Mouse (Mus musculus) megakaryocyte progenitor cell, adult 5-6 weeks (primary cell): ENCODE measurements around the gene Apbb2. TPM values are rescaled to one million over a fixed set of nuclear protein-coding genes. Genes with fewer than 3 reads are reported as not detected.

Experiments
- ATAC-seq: replicated peaks from 2 replicates; pipeline ENCODE4 v1.8.0; 2016; ENCODE audit warnings: mild to moderate bottlenecking, moderate TSS enrichment, inconsistent platforms; ENCODE audit not compliant: poor library complexity
- total RNA-seq, 2 experiments: library from RNA; stranded (forward) in 1 of 2; stranded (reverse) in 1 of 2; fragments of 157-497, 149-512 nt in 1 of 2; fragments of 200-1000 nt in 1 of 2; gene quantifications; 2 replicates each; pipeline versions ENCODE4 v1.2.3 to v1.2.4; 2015 to 2017

Gene Apbb2
- total RNA-seq, 2 experiments from 2014 or later, result 0.29 to 3.3 TPM

DNA sequence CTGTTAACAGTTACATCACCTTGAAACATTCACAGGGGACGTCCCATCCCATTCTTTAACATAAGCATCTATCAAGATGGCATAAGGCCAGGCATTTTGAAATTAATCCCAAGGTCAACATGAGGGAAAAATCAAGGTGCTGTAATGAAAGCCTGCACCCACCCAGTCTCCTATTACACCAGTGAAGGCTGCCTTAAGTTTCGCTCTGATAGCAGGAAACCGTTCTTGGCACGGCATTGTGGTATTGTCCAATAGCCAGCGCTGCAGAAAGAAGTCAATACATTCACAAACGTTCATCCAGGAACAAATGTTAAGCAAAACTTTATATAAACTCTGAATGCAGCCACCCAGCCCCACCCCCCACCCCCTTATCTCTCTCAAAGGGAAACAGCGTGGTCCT is 15.4 kb downstream of the Apbb2 start:
- ATAC-seq, result no peak

- ATAC-seq, result peak; percentile 76
Observed at GRCm38 (mm10) chr5:66602287-66602820, 16.2 kb downstream of the Apbb2 start.

GRCm38 (mm10) chr5:66600415-66600814 is 18.2 kb downstream of the Apbb2 start:
- ATAC-seq, result no peak

DNA sequence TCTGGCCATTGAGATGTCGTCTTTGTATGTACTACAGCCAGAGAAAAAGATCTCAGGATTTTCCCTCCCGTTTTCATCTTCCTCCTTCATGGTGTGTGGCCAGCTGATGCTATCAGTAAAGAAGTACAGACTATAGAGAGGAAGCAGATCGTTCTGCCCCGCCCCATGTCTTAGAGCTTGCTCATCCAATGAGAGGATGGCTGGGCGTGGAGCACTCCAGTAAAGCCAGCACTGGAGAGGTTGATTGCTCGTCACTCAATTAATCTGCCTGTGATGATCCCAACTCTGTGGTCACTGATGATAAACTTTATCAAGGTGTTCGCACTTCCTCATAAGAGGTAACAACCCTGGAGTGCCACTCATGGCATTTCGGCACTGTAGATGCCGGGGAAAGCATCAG is 18.7 kb downstream of the Apbb2 start:
- no peak for ATAC-seq

DNA sequence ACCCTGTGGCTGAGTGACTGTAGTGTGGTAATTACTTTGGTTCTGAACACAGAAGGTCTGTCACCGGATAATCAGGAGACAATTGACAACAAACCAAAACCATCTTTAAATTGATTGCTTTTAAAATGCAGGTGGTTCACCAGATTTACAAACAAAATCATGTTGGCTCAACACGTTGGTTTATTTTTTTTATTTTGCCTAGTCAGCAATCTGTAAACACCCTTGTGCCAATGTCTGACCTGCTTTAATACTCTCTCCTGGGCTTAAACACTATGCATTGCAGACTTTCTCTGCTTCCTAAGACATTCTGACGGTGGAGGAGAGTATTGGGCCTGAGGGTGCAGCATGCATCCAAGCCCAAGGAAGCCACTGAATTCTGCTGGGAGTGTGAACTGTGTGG is 22.3 kb downstream of the Apbb2 start:
- no peak for ATAC-seq

DNA sequence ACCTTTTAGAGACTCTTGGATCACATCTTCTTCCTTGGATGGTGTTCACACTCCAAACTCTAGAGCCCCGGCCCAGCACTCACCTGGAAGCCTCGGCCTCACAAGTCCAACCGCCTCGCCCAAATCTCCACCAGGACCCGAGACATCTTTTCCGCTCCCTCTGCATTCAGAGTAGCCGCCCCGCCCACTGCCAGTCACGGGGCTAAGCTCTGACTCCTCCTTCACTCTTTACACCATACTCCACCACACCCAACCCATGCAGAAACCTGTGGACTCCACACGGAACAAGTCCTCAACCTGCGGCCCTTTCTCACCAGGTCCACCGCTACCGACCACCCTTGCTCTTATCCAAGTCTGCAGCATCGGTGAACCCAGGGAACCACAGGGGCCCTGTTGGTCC is 23.7 kb downstream of the Apbb2 start:
- ATAC-seq, result no peak

GRCm38 (mm10) chr5:66586236-66586745 is 32.3 kb downstream of the Apbb2 start:
- ATAC-seq, result no peak

DNA sequence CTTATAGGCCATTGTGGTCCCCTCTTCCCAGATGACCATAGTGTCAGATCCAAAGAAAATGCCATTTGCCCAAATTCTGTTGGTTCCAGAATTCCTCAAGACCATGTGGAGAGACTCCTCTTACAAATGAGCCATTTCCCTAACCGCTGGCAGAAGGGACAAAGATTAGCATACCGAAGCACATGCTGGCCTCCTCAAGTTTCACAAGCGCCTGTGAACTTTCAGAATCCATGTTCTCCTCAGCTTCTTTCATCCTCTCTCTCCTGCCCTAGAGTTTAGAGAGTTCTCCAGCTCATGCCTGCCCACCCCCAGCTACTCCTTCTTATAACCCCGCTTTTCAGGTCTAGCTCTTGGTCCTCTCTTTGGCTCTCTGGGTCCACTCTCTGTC is 35.6 kb downstream of the Apbb2 start:
- ATAC-seq, result no peak

DNA sequence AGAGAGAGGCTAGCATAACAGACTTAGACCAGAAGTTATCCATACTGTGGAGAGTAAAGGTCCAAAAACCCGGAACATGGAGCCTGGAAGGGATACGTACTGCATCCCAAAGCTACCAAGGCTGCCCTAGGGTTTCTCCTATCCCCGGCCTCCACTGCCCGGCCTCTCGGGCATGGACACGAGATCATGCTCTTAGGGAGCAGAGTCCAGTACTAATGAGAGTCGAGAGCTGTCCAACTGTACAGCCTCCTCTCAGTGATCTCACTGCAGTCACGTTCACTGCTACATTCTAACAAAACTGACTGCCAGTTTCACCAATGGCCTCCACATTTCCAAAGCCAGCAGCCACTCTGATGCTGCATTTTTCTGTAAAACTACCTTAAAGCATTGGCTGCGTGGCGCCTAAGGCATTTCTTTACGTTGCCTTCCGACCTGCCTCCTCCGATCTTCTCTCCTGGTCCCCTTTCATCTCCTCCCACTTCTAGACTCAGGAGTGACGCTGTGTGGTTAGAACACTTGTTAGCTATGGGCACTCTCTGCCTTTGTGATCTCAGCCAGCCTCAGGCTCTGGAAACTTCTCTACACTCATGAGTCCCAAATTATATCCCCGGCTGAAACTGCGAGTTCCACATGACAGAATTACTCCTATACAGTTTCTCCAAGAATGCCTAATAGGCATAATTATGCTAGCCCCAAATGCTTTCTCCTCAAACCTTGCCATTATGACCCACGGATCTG is 36.1 kb downstream of the Apbb2 start:
- no peak for ATAC-seq

- ATAC-seq, result no peak
Observed at GRCm38 (mm10) chr5:66579066-66579465, 39.5 kb downstream of the Apbb2 start.

DNA sequence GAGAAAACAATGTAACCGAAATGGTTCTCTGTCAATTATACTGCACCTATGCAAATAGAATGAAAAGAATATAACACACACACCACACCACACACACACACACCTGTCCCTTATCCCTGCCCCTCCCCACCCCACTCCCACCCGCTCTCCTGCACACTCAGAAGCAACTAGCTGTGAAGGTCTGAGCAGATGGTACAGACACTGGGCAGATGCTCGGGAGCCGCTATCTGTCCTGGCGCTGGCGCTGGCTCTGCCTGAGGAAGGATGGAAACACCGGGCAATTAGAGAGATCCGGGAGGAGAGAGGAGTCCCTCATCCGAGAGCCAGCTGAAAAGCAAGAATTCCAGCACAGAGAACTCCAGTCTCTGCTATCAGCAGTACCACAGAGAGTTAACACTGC is 42.3 kb downstream of the Apbb2 start:
- ATAC-seq, result no peak

DNA sequence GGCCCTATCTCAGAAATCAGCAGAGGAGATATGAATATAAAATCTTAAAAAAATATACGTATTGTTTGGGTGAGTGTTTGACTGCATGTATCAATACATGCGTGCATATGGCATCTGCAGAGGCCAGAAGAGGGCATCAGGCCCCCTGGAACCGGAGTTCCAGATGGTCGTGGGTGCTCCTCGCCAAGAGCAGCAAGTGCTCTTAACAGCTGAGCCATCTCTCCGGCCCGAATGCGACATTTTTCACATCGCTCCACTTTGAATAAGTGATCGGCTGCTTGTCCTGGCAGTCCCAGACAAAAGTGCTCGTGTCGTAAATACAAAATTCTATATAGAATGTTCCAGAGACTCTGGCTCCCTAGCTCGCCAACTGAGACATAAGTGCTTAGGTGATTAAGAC is 43.4 kb downstream of the Apbb2 start:
- ATAC-seq, result no peak

GRCm38 (mm10) chr5:66573266-66573665 is 45.3 kb downstream of the Apbb2 start:
- no peak for ATAC-seq

GRCm38 (mm10) chr5:66572086-66572855 is 46.3 kb downstream of the Apbb2 start:
- no peak for ATAC-seq

- no peak for ATAC-seq
Observed at GRCm38 (mm10) chr5:66570709-66571108, 47.9 kb downstream of the Apbb2 start.

DNA sequence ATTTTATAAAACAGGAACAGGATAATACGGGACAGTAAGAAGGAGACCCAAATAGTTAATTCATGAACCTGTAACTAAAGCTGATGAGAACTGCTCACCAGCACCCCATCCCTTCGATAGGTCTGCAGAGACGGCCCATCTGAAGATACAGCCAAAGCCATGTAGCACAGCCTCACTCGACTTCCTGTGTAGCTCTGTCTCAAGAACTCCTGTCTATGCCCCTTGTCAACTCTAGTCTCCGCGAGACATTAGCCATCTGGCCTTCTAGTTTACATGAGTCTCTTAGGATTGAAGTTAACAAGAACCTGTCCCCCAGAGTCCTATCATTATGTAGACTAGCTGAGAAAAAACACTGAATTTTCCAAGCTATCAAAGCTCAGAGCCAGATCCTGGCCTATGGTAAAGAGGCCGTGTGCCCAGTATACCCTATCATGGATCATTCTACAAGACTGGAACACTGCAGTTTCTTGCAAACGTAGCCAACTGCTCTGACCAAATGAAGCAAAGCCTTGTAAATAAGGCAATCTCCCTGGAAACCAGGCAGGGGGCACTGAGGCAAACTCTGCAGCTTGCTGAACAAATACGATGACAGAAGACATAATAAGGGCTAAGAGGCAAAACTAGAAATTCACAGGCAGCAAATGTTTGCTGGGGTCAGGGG is 49.3 kb downstream of the Apbb2 start:
- ATAC-seq, result no peak

- peak; percentile 76 for ATAC-seq
Observed at GRCm38 (mm10) chr5:66568002-66568401, 50.6 kb downstream of the Apbb2 start.

DNA sequence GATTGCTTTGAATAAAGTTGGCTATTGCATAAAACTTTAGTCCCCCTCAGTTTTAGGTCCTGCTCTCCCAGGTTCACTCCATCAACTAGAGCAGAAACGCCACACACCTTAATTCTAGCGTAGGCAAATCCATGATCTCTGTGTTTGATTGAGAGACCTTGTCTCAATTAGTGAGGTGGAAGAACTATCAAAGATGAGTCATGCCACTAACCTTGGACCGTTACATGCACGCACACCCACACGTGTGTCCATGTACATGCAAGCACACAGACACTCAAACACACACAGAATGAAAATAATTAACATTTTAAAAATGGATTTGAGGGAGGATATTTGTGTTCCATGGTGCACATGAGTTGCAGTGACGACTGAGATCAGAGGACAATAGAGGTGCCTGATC is 51.2 kb downstream of the Apbb2 start:
- ATAC-seq, result no peak

- ATAC-seq, result no peak
Observed at GRCm38 (mm10) chr5:66559591-66560175, 58.9 kb downstream of the Apbb2 start.

DNA sequence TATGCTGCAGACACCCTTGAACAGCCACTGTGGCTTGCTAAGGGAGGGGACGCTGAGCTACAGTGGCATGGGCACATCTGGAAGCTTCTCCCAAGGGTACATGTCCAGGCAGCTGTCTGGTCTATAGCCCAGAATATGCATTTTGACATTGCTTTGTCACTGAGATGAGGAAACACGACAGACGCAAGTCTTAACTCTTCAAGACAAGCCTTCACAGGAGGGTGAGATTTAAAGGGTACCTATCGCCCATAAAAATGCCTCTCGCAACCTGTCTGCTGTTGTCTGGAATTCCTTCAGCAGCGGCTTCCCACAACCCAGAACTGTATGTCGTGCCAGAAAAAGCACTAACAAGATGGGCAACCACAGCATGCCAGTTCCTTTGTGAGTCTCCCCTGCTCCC is 60.5 kb downstream of the Apbb2 start:
- ATAC-seq, result no peak

DNA sequence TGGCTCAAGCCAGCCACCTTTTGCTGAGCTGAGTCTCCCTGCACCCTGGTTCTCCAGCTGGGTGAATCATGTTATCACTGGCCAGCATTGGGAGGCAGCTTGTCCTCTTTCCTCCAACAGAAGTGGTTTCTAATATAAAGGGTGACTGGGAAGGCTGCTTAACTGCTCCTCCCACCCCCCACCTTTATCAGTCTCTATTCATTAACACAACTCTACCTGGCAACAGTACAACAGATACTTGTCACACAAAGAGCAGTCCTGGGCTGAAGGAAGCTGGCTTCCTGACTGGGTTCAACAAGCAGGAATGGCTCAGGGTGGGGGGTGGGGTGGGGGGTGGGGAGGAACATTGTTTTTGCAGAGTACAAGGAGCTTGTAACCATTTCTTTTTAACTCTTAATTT is 64.7 kb downstream of the Apbb2 start:
- ATAC-seq, result no peak
